Comparison of ENCODE assay signal across 19 mouse cellular contexts in genomic region chr13:112941879-112942330, GRCm38 (mm10). TPM values are rescaled to one million over a fixed set of nuclear protein-coding genes. Genes with fewer than 3 reads are reported as not detected.
DNase-seq lines count a peak whose midpoint lies in the region; ATAC-seq and TF ChIP-seq lines count a peak whose summit lies in the region.
"Had no signal": no experiment of that assay in that cellular context is flagged by ENCODE, and none has a peak within 500 bp of the region (broad histone marks: within the 10 kb centered on the region; RNA-seq: fewer than 3 reads in every experiment).

No protein-coding gene starts in this region.

- no peak overlapping the region for H3K4me3 ChIP-seq in heart, embryonic 14.5 days (ENCODE audit: control insufficient read depth in 1 of 2, insufficient read depth in 1 of 2, low read depth in 1 of 2, low read length in 2 of 2)
- H3K4me3 ChIP-seq in liver, postnatal 0 days (ENCODE audit: low read depth, low read length), result no peak overlapping the region
- H3K4me3 ChIP-seq in midbrain, embryonic 13.5 days (replicated peaks), result no peak overlapping the region
- no peak overlapping the region for H3K4me3 ChIP-seq in hindbrain, embryonic 12.5 days
- H3K4me3 ChIP-seq: embryonic facial prominence, embryonic 10.5 days; forebrain, embryonic 15.5 days; hindbrain, embryonic 10.5 days had no signal

- DNase-seq in heart, postnatal 25 days (ENCODE audit: low spot score), result no peak
- DNase-seq in brain, embryonic 14.5 days (ENCODE audit: low read depth), result peak; percentile 9
- DNase-seq in layer of hippocampus, adult 8-10 months (ENCODE audit: low spot score in 2 of 2), result peak; percentile 53 to 54
- DNase-seq in liver, postnatal 0 days, result no peak
- no peak for DNase-seq in urinary bladder, postnatal 25 days (ENCODE audit: low spot score)
- DNase-seq: adrenal gland, postnatal 14 days; cerebellum, adult 11-12 months; kidney, adult 9 months; lung, postnatal 14 days had no signal

- H3K4me1 ChIP-seq in heart, embryonic 14.5 days (ENCODE audit: control insufficient read depth in 2 of 2, insufficient read depth in 2 of 2, low read length in 2 of 2), result no peaks in the 10 kb centered on the region; a peak in 1 of 4 replicates
- H3K4me1 ChIP-seq in liver, postnatal 0 days (ENCODE audit: insufficient read depth), result no peaks in the 10 kb centered on the region
- no peaks in the 10 kb centered on the region for H3K4me1 ChIP-seq in midbrain, embryonic 13.5 days (replicated peaks)
- no peaks in the 10 kb centered on the region for H3K4me1 ChIP-seq in hindbrain, embryonic 12.5 days
- H3K4me1 ChIP-seq: embryonic facial prominence, embryonic 10.5 days; forebrain, embryonic 15.5 days; hindbrain, embryonic 10.5 days had no signal

- 31% methylated on average over 15 of the region's 15 CpGs for WGBS in heart, embryonic 14.5 days
- WGBS in liver, postnatal 0 days (ENCODE audit: insufficient replicate concordance), result 55% methylated on average over 15 of the region's 15 CpGs
- WGBS in midbrain, embryonic 13.5 days, result 83% methylated on average over 15 of the region's 15 CpGs
- WGBS in hindbrain, embryonic 12.5 days, result 75% methylated on average over 15 of the region's 15 CpGs

- H3K36me3 ChIP-seq in heart, embryonic 14.5 days (ENCODE audit: control insufficient read depth, insufficient read depth, low read length), result peaks cover 64% of the 10 kb centered on the region
- peaks cover 34% of the 10 kb centered on the region for H3K36me3 ChIP-seq in liver, postnatal 0 days (replicated peaks; ENCODE audit: insufficient read depth, low read length)
- peaks cover 81% of the 10 kb centered on the region for H3K36me3 ChIP-seq in midbrain, embryonic 13.5 days
- peaks cover 77% of the 10 kb centered on the region for H3K36me3 ChIP-seq in hindbrain, embryonic 12.5 days

- no peaks in the 10 kb centered on the region for H3K27me3 ChIP-seq in heart, embryonic 14.5 days (ENCODE audit: control insufficient read depth, insufficient read depth, low read length)
- H3K27me3 ChIP-seq in liver, postnatal 0 days (ENCODE audit: insufficient read depth, low read length), result no peaks in the 10 kb centered on the region
- H3K27me3 ChIP-seq in midbrain, embryonic 13.5 days, result no peaks in the 10 kb centered on the region
- no peaks in the 10 kb centered on the region for H3K27me3 ChIP-seq in hindbrain, embryonic 12.5 days
- H3K27me3 ChIP-seq: forebrain, embryonic 15.5 days; Patski had no signal

- no peak for TF ChIP-seq POLR2A in brain, embryonic 14.5 days (IDR thresholded peaks at IDR 0.05; ENCODE audit: borderline replicate concordance, extremely low read depth, insufficient read depth, insufficient read length, poor library complexity, severe bottlenecking)

- H3K9me3 ChIP-seq in heart, embryonic 14.5 days (ENCODE audit: control insufficient read depth, low read length), result no peaks in the 10 kb centered on the region
- no peaks in the 10 kb centered on the region for H3K9me3 ChIP-seq in liver, postnatal 0 days (ENCODE audit: low read length)
- H3K9me3 ChIP-seq in midbrain, embryonic 13.5 days, result no peaks in the 10 kb centered on the region
- no peaks in the 10 kb centered on the region for H3K9me3 ChIP-seq in hindbrain, embryonic 12.5 days (replicated peaks)
- H3K9me3 ChIP-seq: embryonic facial prominence, embryonic 10.5 days; forebrain, embryonic 15.5 days; hindbrain, embryonic 10.5 days had no signal

- no peak for ATAC-seq in heart, embryonic 14.5 days (ENCODE audit: insufficient number of reproducible peaks, insufficient read depth, low FRiP score, low read depth)
- peak; percentile 35; the same call in 1 of the 2 replicates for ATAC-seq in liver, postnatal 0 days
- ATAC-seq in midbrain, embryonic 13.5 days, result no peak
- no peak for ATAC-seq in hindbrain, embryonic 12.5 days (ENCODE audit: low FRiP score)
- ATAC-seq: CD4-positive, CD25-positive, alpha-beta regulatory T cell, adult 4 months; forebrain, embryonic 15.5 days; Patski had no signal

- H3K4me2 ChIP-seq in heart, embryonic 14.5 days (ENCODE audit: low read length), result peak overlapping the region; percentile 19
- H3K4me2 ChIP-seq in liver, postnatal 0 days (ENCODE audit: low read depth, low read length), result peak overlapping the region; percentile 15; the same call in 1 of the 2 replicates
- no peak overlapping the region for H3K4me2 ChIP-seq in midbrain, embryonic 13.5 days (replicated peaks)
- no peak overlapping the region for H3K4me2 ChIP-seq in hindbrain, embryonic 12.5 days (replicated peaks)
- H3K4me2 ChIP-seq: forebrain, embryonic 15.5 days had no signal

- no peak for TF ChIP-seq CTCF in brain, embryonic 14.5 days (IDR thresholded peaks at IDR 0.05; ENCODE audit: borderline replicate concordance, extremely low read depth, insufficient read depth, insufficient read length)
- no peak for TF ChIP-seq CTCF in liver, postnatal 0 days (IDR thresholded peaks at IDR 0.05; ENCODE audit: low read depth)

- H3K27ac ChIP-seq in heart, embryonic 14.5 days (replicated peaks in 1 of 2; ENCODE audit: control insufficient read depth in 1 of 2, insufficient read depth in 1 of 2, low read depth in 2 of 2, low read length in 2 of 2), result no peak overlapping the region
- H3K27ac ChIP-seq in liver, postnatal 0 days (ENCODE audit: low read depth), result no peak overlapping the region
- H3K27ac ChIP-seq in midbrain, embryonic 13.5 days, result no peak overlapping the region
- no peak overlapping the region for H3K27ac ChIP-seq in hindbrain, embryonic 12.5 days
- H3K27ac ChIP-seq: embryonic facial prominence, embryonic 10.5 days; forebrain, embryonic 15.5 days; hindbrain, embryonic 10.5 days had no signal

- no peak overlapping the region for H3K9ac ChIP-seq in heart, embryonic 14.5 days (ENCODE audit: low read length)
- H3K9ac ChIP-seq in liver, postnatal 0 days (replicated peaks), result no peak overlapping the region
- H3K9ac ChIP-seq in midbrain, embryonic 13.5 days (replicated peaks), result no peak overlapping the region
- no peak overlapping the region for H3K9ac ChIP-seq in hindbrain, embryonic 12.5 days
- H3K9ac ChIP-seq: forebrain, embryonic 15.5 days had no signal

- intact Hi-C loops in heart, postnatal 25 days (cut with DNase I), result no loop called here

- no peak for TF ChIP-seq EP300 in liver, postnatal 0 days (IDR thresholded peaks at IDR 0.05; ENCODE audit: low read depth)

RNA-seq across cellular contexts. Expression of gene Dhx29, which starts 14.7 kb away (rescaled TPM):
- 11.8 and 16.7 TPM in 2 replicates for polyA plus RNA-seq in heart, embryonic 14.5 days (2014; fragmentation: Nextera tagmentation; extraction: Ambion mirVana)
- 10 to 100 TPM; 13.1 to 13.2 TPM for total RNA-seq in heart, postnatal 25 days (2021)
- polyA plus RNA-seq in brain, embryonic 14.5 days (2012; rRNA removed), result 13.7 and 18.9 TPM in 2 replicates
- total RNA-seq in layer of hippocampus, adult 8-10 months (2022), result 10 to 100 TPM; 22.3 to 25.7 (median 23.6) TPM
- 5.0 and 5.3 TPM in 2 replicates for polyA plus RNA-seq in liver, postnatal 0 days (2015; fragmentation: Nextera tagmentation; extraction: Ambion mirVana)
- 32.1 and 33.2 TPM in 2 replicates for polyA plus RNA-seq in midbrain, embryonic 13.5 days (2015; fragmentation: Nextera tagmentation; extraction: Ambion mirVana)
- 37.1 and 38.1 TPM in 2 replicates for polyA plus RNA-seq in hindbrain, embryonic 12.5 days (2016; fragmentation: Nextera tagmentation; extraction: Ambion mirVana)

RNA-seq across cellular contexts. Expression of gene Mtrex, which starts 14.7 kb away (rescaled TPM):
- polyA plus RNA-seq in heart, embryonic 14.5 days (2014; fragmentation: Nextera tagmentation; extraction: Ambion mirVana), result 46.2 and 48.6 TPM in 2 replicates
- total RNA-seq in heart, postnatal 25 days (2021), result 10 to 100 TPM; 26.0 to 26.5 TPM
- 47.8 and 56.2 TPM in 2 replicates for polyA plus RNA-seq in brain, embryonic 14.5 days (2012; rRNA removed)
- 10 to 100 TPM; 43.6 to 53.4 (median 51.7) TPM for total RNA-seq in layer of hippocampus, adult 8-10 months (2022)
- 13.5 and 13.8 TPM in 2 replicates for polyA plus RNA-seq in liver, postnatal 0 days (2015; fragmentation: Nextera tagmentation; extraction: Ambion mirVana)
- polyA plus RNA-seq in midbrain, embryonic 13.5 days (2015; fragmentation: Nextera tagmentation; extraction: Ambion mirVana), result 73.2 and 76.6 TPM in 2 replicates
- polyA plus RNA-seq in hindbrain, embryonic 12.5 days (2016; fragmentation: Nextera tagmentation; extraction: Ambion mirVana), result 83.4 and 90.4 TPM in 2 replicates

RNA-seq across cellular contexts. Expression of gene Ccno, which starts 45.7 kb away (rescaled TPM):
- polyA plus RNA-seq in heart, embryonic 14.5 days (2014; fragmentation: Nextera tagmentation; extraction: Ambion mirVana), result 0.11 and 0.63 TPM in 2 replicates
- total RNA-seq in heart, postnatal 25 days (2021), result under 1 TPM in 1 of 2 experiments, not detected in 1; 0.26 TPM
- polyA plus RNA-seq in brain, embryonic 14.5 days (2012; rRNA removed), result 3.0 and 3.8 TPM in 2 replicates
- total RNA-seq in layer of hippocampus, adult 8-10 months (2022), result 1 to 10 TPM; 4.3 to 6.1 (median 5.1) TPM
- polyA plus RNA-seq in liver, postnatal 0 days (2015; fragmentation: Nextera tagmentation; extraction: Ambion mirVana), result 0.58 TPM in 2 replicates
- 0.66 and 2.4 TPM in 2 replicates for polyA plus RNA-seq in midbrain, embryonic 13.5 days (2015; fragmentation: Nextera tagmentation; extraction: Ambion mirVana)
- polyA plus RNA-seq in hindbrain, embryonic 12.5 days (2016; fragmentation: Nextera tagmentation; extraction: Ambion mirVana), result 2.8 and 3.7 TPM in 2 replicates
- polyA plus RNA-seq: CD4-positive, CD25-positive, alpha-beta regulatory T cell, adult 4 months had no signal

RNA-seq across cellular contexts. Expression of gene Mcidas, which starts 51.7 kb away (rescaled TPM):
- not detected in 2 replicates for polyA plus RNA-seq in heart, embryonic 14.5 days (2014; fragmentation: Nextera tagmentation; extraction: Ambion mirVana)
- total RNA-seq in heart, postnatal 25 days (2021), result not detected
- polyA plus RNA-seq in brain, embryonic 14.5 days (2012; rRNA removed), result 0.85 and 1.1 TPM in 2 replicates
- under 1 TPM; 0.45 to 0.63 (median 0.60) TPM for total RNA-seq in layer of hippocampus, adult 8-10 months (2022)
- polyA plus RNA-seq in liver, postnatal 0 days (2015; fragmentation: Nextera tagmentation; extraction: Ambion mirVana), result not detected in 2 replicates
- polyA plus RNA-seq in midbrain, embryonic 13.5 days (2015; fragmentation: Nextera tagmentation; extraction: Ambion mirVana), result 0.35 and 0.89 TPM in 2 replicates
- polyA plus RNA-seq in hindbrain, embryonic 12.5 days (2016; fragmentation: Nextera tagmentation; extraction: Ambion mirVana), result 1.6 and 1.7 TPM in 2 replicates
- total RNA-seq: adrenal gland, postnatal 14 days had no signal
- polyA plus RNA-seq: limb, embryonic 11.5 days; spleen, adult 2 months had no signal

Comparison
In these comparisons a context has a peak if more than half of its experiments do, and no peak if none do; other contexts are left out.
1. H3K4me2 ChIP-seq: peak in heart, embryonic 14.5 days (single experiment) and liver, postnatal 0 days (single experiment); none in midbrain, embryonic 13.5 days (single experiment) and hindbrain, embryonic 12.5 days (single experiment).
2. DNase-seq: peak in brain, embryonic 14.5 days (single experiment) and layer of hippocampus, adult 8-10 months (2 of 2); none in heart, postnatal 25 days (single experiment), liver, postnatal 0 days (single experiment) and urinary bladder, postnatal 25 days (single experiment).